Mouse (Mus musculus): ENCODE measurements at regions not wholly inside any gene's neighbourhood (a gene's known extent, or its start where the extent isn't known, plus 50 kb on each side); places are given as distances from the start of the nearest gene placed in this dataset.

DNA sequence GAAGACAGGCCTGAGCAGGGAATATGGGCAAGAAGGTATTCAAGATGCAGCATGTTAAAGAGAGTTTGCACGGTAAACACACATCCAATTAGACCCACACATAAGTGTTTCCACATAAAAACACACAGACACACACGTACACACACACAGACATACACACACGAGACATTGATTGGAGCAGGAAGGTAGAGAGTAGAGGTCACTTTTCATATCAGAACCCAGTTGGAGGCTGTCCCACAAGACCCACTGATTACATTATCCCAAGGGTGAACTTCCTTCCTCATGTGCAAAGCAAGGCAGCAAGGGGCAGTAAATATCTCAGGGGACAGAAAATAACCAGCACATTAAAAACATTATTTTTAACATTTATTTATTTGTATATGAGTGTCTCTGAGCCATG, 78.2 kb upstream of the Tnfaip3 start:
- H3K9ac ChIP-seq (replicated peaks), result no peak overlapping the region
- no peaks in the 10 kb centered on the region for H3K9me3 ChIP-seq
- H3K27ac ChIP-seq (replicated peaks), result no peak overlapping the region
- H3K4me3 ChIP-seq, result no peak overlapping the region
- 0 out of 2 replicates have a peak, but pooled peaks cover 5% of the 10 kb centered on the region for H3K4me1 ChIP-seq
- no peak overlapping the region for H3K4me2 ChIP-seq (replicated peaks)
- H3K36me3 ChIP-seq, result no peaks in the 10 kb centered on the region
- ATAC-seq (ENCODE audit: low FRiP score, low read depth), result no peak
- WGBS, result 83% methylated on average over 3 of the region's 3 CpGs
- H3K27me3 ChIP-seq, result peaks cover 4% of the 10 kb centered on the region; the same call in 1 of the 2 replicates

GRCm38 (mm10) chr10:19091949-19092348, 76.5 kb upstream of the Tnfaip3 start:
- WGBS, result 85% methylated on average over 3 of the region's 3 CpGs
- Histone ChIP-seq H3K4me3 (no peak overlapping the region), H3K27ac (replicated peaks) (no peak overlapping the region), H3K9ac (replicated peaks) (no peak overlapping the region), H3K4me1 (0 out of 2 replicates have a peak, but pooled peaks cover 5% of the 10 kb centered on the region), H3K9me3 (no peaks in the 10 kb centered on the region), H3K4me2 (replicated peaks) (no peak overlapping the region), H3K27me3 (peaks cover 4% of the 10 kb centered on the region; the same call in 1 of the 2 replicates), H3K36me3 (no peaks in the 10 kb centered on the region)
- ATAC-seq (ENCODE audit: low FRiP score, low read depth), result no peak

DNA sequence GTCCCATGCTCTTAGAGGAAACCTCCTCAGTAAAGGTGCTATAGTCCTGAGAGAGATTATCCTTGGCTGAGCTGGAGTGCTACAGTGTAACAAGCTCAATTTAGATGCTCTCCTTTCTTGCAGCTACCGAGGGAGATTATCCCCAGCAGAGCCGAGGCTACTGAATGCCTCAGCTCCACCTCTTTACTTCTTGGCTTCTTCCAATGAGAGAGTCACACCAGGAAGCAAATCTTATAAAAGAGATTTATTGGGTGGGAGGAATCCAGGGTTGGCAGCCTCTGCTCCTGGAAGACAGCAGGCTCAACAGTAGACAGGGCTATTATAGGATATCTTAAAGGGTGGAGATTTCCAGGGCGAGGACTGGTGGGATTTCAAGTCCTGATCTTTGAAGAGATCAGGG, 75.7 kb upstream of the Tnfaip3 start:
- Histone ChIP-seq H3K9ac (replicated peaks) (no peak overlapping the region), H3K4me3 (no peak overlapping the region), H3K27ac (replicated peaks) (no peak overlapping the region), H3K36me3 (no peaks in the 10 kb centered on the region), H3K4me1 (0 out of 2 replicates have a peak, but pooled peaks cover 5% of the 10 kb centered on the region), H3K4me2 (replicated peaks) (no peak overlapping the region), H3K9me3 (no peaks in the 10 kb centered on the region), H3K27me3 (peaks cover 4% of the 10 kb centered on the region; the same call in 1 of the 2 replicates)
- no peak for ATAC-seq (ENCODE audit: low FRiP score, low read depth)
- 14% methylated on average over 3 of the region's 3 CpGs for WGBS

- H3K4me1 ChIP-seq, result 0 out of 2 replicates have a peak, but pooled peaks cover 5% of the 10 kb centered on the region
- no peaks in the 10 kb centered on the region for H3K9me3 ChIP-seq
- 93% methylated on average over 1 of the region's 1 CpGs for WGBS
- no peaks in the 10 kb centered on the region for H3K36me3 ChIP-seq
- peaks cover 4% of the 10 kb centered on the region; the same call in 1 of the 2 replicates for H3K27me3 ChIP-seq
- H3K27ac ChIP-seq (replicated peaks), result no peak overlapping the region
- no peak overlapping the region for H3K4me2 ChIP-seq (replicated peaks)
- no peak for ATAC-seq (ENCODE audit: low FRiP score, low read depth)
- no peak overlapping the region for H3K4me3 ChIP-seq
- H3K9ac ChIP-seq (replicated peaks), result no peak overlapping the region
These were observed 71.5 kb upstream of the Tnfaip3 start for GRCm38 (mm10) chr10:19086995-19087394.

DNA sequence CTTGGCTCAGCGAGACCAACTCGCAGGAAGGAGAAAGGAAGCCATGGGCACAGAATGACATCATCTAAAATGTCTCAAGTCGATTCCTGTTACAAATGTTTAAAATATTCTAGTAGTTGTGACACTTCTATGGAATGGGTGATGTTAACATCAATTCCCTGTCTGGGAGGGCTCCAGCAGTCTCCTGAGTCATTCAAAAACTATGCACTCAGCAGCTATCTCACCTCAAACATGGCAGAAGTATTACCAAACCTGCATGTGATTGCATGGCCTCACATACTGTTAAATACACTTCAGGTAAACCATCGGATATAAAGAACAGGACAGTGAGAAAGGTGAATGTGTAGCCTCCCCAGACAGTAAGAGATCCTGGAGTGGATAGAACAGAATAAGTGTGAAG, 66.7 kb upstream of the Tnfaip3 start:
- Histone ChIP-seq H3K36me3 (no peaks in the 10 kb centered on the region), H3K4me2 (replicated peaks) (no peak overlapping the region), H3K9me3 (no peaks in the 10 kb centered on the region), H3K27ac (replicated peaks) (no peak overlapping the region), H3K4me3 (no peak overlapping the region), H3K4me1 (no peaks in the 10 kb centered on the region), H3K9ac (replicated peaks) (no peak overlapping the region), H3K27me3 (no peaks in the 10 kb centered on the region)
- 91% methylated on average over 4 of the region's 4 CpGs for WGBS
- ATAC-seq (ENCODE audit: low FRiP score, low read depth), result no peak

GRCm38 (mm10) chr10:19078047-19078446, 62.6 kb upstream of the Tnfaip3 start:
- Histone ChIP-seq H3K27ac (replicated peaks) (no peak overlapping the region), H3K36me3 (no peaks in the 10 kb centered on the region), H3K4me3 (no peak overlapping the region), H3K4me2 (replicated peaks) (no peak overlapping the region), H3K9me3 (no peaks in the 10 kb centered on the region), H3K27me3 (no peaks in the 10 kb centered on the region), H3K9ac (replicated peaks) (no peak overlapping the region), H3K4me1 (no peaks in the 10 kb centered on the region)
- no peak for ATAC-seq (ENCODE audit: low FRiP score, low read depth)
- WGBS, result 83% methylated on average over 4 of the region's 4 CpGs

- H3K36me3 ChIP-seq, result no peaks in the 10 kb centered on the region
- H3K9ac ChIP-seq (replicated peaks), result no peak overlapping the region
- H3K4me3 ChIP-seq, result no peak overlapping the region
- no peaks in the 10 kb centered on the region for H3K27me3 ChIP-seq
- ATAC-seq (ENCODE audit: low FRiP score, low read depth), result no peak
- no peak overlapping the region for H3K27ac ChIP-seq (replicated peaks)
- no peaks in the 10 kb centered on the region for H3K9me3 ChIP-seq
- no peaks in the 10 kb centered on the region for H3K4me1 ChIP-seq
- 89% methylated on average over 5 of the region's 5 CpGs for WGBS
- no peak overlapping the region for H3K4me2 ChIP-seq (replicated peaks)
These were observed 52.9 kb upstream of the Tnfaip3 start for GRCm38 (mm10) chr10:19068377-19068776.

DNA sequence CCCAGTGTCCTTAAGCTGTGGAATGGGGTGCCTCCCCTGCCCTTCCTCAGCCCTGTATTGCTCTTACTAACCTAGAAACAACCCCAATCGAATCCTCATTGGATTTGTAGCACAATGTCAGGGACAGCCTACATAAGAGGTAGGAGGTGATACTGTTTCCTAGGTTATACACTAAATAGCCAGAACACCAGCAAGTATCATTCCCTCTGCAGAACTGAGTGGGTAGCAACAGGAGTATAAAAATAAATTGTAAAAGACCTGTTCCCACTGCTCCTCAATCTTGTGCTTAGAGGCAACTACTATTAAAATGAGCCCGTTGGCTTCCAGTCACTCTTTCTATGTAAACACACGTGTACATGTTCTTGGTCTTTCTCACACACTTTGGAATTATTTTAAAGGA, 52.2 kb upstream of the Tnfaip3 start:
- H3K27ac ChIP-seq (replicated peaks), result no peak overlapping the region
- H3K9ac ChIP-seq (replicated peaks), result no peak overlapping the region
- no peak overlapping the region for H3K4me2 ChIP-seq (replicated peaks)
- H3K27me3 ChIP-seq, result no peaks in the 10 kb centered on the region
- H3K9me3 ChIP-seq, result no peaks in the 10 kb centered on the region
- ATAC-seq (ENCODE audit: low FRiP score, low read depth), result no peak
- H3K36me3 ChIP-seq, result no peaks in the 10 kb centered on the region
- 87% methylated on average over 3 of the region's 3 CpGs for WGBS
- H3K4me3 ChIP-seq, result no peak overlapping the region
- no peaks in the 10 kb centered on the region for H3K4me1 ChIP-seq

GRCm38 (mm10) chr10:19066821-19067350, 51.4 kb upstream of the Tnfaip3 start:
- H3K9me3 ChIP-seq, result no peaks in the 10 kb centered on the region
- no peak for ATAC-seq (ENCODE audit: low FRiP score, low read depth)
- H3K27me3 ChIP-seq, result no peaks in the 10 kb centered on the region
- no peaks in the 10 kb centered on the region for H3K36me3 ChIP-seq
- no peak overlapping the region for H3K9ac ChIP-seq (replicated peaks)
- H3K4me3 ChIP-seq, result no peak overlapping the region
- no peaks in the 10 kb centered on the region for H3K4me1 ChIP-seq
- H3K27ac ChIP-seq (replicated peaks), result no peak overlapping the region
- WGBS, result 93% methylated on average over 5 of the region's 5 CpGs
- H3K4me2 ChIP-seq (replicated peaks), result no peak overlapping the region

All from midbrain, embryonic 12.5 days (tissue).